Mouse (Mus musculus): ENCODE results near the gene Fth1.
A peak's percentile ranks its signal among the peaks of the same experiment; 100 is the strongest.
"Not testable (repeated sequence)": the region's sequence is repeated elsewhere in the genome, so short reads cannot be mapped to it uniquely, and the experiment has no call there.

Fth1 gene

DNA sequence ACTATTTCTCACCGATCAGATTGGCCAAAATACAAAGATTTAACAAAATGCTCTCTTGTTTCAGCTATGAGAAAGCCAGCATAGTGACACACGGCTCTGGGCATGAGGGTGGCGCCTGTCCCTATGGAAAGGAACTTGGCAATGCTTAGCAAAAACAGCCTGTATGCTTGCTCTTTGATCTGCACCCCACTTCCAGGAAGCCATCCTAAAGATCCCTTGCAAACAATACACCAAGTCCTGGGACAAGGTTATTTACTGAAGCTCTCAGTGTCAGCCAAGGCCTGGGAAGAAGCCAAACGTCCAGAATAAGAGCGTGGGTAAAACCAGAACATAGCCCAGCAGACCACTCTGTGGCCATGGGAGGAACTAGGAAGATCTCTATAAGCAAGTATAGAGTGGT, 19.6 kb upstream of the Fth1 start:
- no peak for DNase-seq (ENCODE audit: low read depth, low spot score)

GRCm38 (mm10) chr19:9964205-9964916, 16.0 kb upstream of the Fth1 start:
- no peak for DNase-seq (ENCODE audit: low read depth, low spot score)

- no peak for DNase-seq (ENCODE audit: low read depth, low spot score)
These were observed 14.1 kb upstream of the Fth1 start for GRCm38 (mm10) chr19:9966096-9966867.

DNA sequence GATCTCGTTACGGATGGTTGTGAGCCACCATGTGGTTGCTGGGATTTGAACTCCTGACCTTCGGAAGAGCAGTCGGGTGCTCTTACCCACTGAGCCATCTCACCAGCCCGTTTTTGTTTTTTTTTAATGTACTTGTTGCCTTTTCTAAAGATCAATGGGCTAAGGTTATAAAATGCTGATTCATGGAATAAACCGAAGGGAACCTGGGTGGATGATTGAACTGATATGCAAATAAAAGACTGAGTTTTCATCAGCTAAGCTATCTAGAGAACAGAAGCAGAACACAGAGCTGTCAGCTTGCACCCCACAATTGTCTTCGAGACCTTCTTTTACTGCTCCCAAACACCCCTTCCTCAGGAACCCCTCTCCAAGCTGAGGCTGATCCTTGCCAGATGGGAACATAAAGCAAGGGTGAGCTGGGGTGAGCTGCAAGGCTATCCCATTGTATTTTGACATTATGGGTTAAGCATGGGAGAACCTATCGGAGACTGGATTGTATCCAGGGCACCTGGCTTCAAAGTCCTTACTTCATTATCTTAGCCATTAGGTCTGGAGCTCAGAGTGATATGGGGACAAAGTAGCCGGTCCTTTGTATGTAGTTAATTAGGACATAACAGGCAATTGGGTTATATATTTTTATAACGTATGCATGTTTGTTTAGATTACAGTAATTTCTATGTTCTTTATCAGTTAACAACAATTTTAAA, 12.2 kb upstream of the Fth1 start:
- DNase-seq (ENCODE audit: low read depth, low spot score), result no peak

DNA sequence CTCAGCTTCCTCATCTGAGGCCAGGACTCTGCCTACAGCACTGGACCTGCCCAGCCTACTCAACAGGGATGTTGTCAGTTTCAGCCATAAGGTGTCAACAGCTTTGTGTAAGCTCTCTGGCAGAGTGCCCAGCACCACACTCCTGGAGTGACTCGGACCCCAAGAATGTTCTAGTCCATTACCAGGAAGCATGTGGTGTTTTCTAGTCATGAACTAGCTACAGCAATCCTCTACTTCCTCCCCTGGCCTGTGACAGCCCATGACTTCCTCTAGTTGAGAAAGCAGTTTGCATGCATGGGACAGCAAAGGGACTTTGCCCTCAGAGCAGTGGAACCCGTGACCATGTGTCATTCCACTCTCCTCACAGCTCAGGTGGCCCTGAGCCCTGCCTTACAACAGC, 5.5 kb upstream of the Fth1 start:
- DNase-seq (ENCODE audit: low read depth, low spot score), result not testable (repeated sequence)

DNA sequence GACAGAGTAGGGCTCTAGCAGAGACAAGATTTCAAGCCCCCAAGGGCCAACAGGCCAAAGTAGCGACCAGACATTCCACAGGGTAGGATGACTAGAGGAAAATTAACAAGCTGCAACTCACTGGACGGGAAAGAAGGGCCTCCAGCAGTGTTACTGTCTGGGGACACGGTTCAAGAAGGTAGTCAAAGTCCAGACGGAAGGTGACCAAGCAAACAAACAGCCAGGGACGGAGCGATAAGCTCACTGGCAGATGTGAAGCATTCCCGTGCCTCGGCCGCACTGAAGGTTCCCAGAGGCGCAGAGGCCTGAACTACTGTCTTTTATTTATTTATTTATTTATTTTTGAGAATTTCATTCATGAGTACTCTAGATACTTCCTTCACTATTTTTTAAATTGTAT, 3.3 kb upstream of the Fth1 start:
- DNase-seq (ENCODE audit: low read depth, low spot score), result no peak

DNA sequence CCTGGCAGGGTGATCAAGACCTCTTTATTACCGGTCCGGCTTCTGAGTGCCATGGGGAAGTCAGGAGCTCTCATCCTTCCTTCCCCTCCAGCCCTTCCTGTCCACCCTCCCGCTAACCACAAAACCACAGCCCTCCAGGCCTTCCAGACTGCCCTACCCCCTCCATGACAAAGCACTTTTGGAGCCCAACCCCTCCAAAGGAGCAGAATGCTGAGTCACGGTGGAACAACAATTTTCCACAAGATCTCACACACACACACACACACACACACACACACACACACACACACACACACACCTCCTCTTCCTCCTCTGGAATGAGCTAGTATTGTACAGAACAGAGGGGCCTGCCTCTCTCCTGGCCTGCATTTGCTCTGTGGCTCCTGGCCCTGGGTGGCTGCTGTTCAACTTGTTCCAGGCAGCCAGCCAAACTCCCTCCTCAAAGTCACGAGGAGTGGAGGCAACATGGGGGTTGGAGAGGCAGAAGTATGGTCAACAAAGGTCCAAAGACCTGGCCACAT, 1.9 kb upstream of the Fth1 start:
- DNase-seq (ENCODE audit: low read depth, low spot score), result no peak

GRCm38 (mm10) chr19:9979156-9979555, 1.2 kb upstream of the Fth1 start:
- no peak for DNase-seq (ENCODE audit: low read depth, low spot score)

DNA sequence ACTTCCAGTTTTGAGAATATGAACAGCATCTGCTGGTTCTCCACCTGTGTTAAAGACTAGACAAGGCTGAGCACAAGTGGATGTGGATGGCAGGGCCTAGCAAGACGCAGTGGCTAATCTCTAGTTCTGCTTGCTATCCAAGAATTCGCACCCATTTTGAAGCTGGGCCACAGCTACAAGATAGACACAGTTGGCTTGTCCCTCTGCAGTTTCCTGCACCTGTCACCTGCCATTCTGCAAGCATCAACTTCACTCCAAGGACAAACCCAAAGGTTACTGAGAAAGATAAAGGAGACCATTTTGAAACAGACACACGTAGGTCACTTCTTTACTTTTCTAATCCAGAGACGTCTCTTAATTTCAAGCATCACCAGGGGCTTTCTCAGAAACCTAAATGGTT, 1.2 kb downstream of the Fth1 start:
- DNase-seq (ENCODE audit: low read depth, low spot score), result peak; percentile 52

GRCm38 (mm10) chr19:9982151-9982851, 1.9 kb downstream of the Fth1 start:
- DNase-seq (ENCODE audit: low read depth, low spot score), result peak; percentile 98

DNA sequence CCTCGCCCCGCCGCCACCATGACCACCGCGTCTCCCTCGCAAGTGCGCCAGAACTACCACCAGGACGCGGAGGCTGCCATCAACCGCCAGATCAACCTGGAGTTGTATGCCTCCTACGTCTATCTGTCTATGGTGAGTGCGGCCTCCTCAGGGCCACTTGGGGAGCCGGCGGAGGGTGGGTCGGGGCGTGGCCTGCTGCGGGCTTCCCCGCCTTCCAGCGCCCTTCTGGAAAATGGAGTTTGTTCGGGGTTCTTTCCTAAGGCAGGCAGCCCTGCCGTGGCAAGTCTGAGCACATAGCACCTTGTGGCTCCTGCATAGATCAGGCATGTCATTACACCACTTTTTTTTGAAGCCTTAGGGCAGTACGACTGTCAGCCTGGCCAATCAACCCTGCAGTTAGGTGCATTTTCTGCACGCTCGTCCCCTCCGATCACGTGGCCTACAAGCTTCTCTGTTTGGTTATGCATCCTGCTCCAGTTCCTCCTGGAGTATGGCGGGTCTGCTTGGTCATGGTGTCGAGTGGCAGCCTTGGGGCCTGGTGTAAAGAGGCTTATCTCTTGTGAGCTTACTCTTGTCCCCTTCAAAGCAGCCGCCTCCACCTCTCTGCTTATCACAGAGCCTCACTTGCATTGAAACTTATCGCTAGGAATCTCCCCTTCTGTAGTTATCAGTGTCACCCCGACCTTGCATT, 2.6 kb downstream of the Fth1 start:
- DNase-seq (ENCODE audit: low read depth, low spot score), result peak; percentile 76

GRCm38 (mm10) chr19:9984111-9985055, 4.0 kb downstream of the Fth1 start:
- no peak for DNase-seq (ENCODE audit: low read depth, low spot score)

DNA sequence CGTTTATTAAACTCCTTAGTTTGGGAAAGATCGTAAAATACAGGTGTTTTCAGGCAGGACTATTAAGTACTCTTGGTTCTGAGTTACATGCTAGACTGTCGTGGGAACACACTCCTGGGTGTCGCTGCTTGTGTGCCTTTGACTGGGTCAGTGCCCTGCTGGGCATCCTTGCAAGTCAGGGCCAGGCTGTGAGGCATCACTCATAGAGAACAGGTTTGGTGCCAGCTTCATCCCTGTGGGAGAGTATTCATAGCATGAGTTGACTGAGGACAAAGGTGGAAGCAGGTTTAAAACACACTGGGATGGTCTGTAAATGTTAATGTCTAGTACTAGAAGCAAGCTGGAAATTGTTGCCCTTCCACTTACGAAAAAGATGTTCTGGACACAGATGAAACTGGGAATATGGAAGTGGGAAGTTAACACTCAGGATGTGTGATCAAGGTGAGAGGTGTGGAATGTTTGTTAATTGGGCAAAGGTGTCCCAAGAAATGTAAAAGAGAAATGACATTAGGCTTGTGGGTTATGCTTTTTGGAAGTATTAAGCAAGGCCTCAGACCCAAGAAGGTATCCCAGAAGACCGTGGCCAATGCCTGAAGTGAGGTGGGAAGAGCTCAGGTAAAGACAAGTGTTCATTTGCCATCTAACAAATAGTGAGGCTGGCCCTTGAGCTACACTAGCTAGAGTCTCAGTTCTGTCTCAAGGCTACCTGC, 4.9 kb downstream of the Fth1 start:
- DNase-seq (ENCODE audit: low read depth, low spot score), result no peak

- no peak for DNase-seq (ENCODE audit: low read depth, low spot score)
These were observed 5.6 kb downstream of the Fth1 start for GRCm38 (mm10) chr19:9985900-9986421.

DNA sequence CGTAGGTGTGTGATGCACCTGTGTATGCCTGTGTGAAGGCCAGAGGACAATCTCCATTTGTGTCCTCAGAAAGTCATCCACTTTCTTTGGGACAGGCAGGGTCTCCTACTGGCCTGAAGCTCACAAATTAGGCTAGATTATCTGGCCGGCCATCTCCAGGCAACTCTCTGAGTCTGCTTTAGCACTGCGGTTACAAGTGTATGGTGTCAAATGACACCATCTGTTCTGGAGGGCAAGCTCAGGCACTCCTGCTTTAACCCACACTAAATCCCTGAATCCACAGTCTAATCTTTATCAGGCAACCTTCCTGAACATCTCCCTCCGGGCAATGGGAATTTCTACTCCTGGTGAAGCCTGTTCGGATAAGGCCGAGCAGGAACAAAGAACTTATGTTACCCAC, 6.8 kb downstream of the Fth1 start:
- DNase-seq (ENCODE audit: low read depth, low spot score), result no peak

DNA sequence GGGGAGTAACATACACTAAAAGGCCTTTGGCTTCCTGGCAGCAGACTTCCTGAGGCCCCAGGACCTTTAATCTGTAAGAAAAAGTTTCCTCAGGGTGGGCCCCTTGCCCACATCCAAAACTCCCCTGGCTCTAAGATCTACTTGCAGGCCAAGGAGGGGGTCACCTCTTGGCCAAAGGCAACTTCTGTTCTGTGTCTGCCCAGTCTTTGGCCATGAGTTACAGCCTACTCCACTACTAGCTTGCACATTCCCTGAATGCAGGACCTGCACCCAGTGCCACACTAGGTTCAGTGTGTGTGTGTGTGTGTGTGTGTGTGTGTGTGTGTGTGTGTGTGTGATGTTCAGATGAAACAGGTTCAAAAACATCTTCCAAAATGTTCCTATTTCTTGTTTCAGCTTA, 7.2 kb downstream of the Fth1 start:
- no peak for DNase-seq (ENCODE audit: low read depth, low spot score)

DNA sequence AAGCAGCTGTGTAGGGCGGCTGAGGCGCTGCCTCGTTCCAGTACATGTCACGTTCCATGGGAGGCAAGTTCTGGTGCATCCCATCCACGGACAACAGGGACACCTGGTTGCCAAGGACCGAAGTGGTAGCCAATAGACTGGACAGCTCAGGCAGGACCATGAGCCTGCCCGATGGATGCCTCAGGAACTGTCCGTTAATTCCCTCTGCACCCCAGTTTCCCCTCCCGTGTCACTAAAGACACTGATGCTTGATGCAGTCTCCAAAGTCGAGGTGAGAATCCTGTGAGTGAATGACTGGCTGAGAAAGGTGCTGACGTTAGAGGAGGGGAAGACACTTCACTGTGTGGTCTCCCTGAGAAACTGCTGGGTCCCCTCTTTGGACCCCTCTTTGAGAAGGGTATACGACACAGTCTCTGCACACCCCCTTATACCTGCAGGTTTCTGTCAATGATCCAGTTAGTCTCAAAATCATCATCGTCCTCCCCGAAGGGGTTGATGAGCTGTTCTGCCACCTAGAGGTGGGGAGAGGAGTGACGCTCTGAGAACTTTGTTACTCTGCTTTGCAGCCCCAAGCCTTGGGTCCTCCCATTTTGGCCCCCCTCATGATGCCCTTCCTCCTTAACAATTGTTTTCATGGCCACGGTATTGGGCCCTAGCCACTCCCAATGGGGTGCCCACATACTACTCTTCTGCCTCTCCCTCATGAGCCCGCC, 8.9 kb downstream of the Fth1 start:
- peak; percentile 56 for DNase-seq (ENCODE audit: low read depth, low spot score)

DNA sequence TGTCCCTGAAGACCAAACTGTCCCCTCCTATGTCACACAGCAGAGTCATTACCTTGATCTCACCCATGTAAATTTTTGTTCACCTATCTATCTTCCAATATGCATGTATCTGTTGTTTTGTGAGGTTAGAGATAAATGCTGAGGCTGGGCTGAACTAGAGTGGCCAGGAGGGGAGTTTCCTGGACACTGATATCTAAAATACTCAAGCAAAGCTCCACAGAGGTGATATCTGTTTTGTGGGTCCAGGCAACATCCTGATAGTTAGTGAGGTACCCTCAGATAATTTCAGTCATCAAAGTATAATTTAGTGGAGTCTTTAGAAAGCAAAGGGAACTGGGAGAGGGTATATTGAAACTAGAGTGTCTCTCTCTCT, 9.5 kb downstream of the Fth1 start:
- no peak for DNase-seq (ENCODE audit: low read depth, low spot score)

- peak; percentile 75 for DNase-seq (ENCODE audit: low read depth, low spot score)
These were observed 10.9 kb downstream of the Fth1 start for GRCm38 (mm10) chr19:9991304-9991703.

Measured in A20 (cell line).